Mouse (Mus musculus) c-Kit-positive CD71-positive TER-119-negative erythroid progenitor cells, embryonic 14.5 days (primary cell): Measurements from ENCODE around the gene Pln.

ENCODE experiments used
- DNase-seq: peaks from one replicate; pipeline ENCODE4 v3.0.0-alpha.2; 2013; ENCODE audit warnings: low read depth

Gene Pln

GRCm38 (mm10) chr10:53364311-53364710, 26.8 kb downstream of the Pln start:
- no peak for DNase-seq

- no peak for DNase-seq
These were observed 29.8 kb downstream of the Pln start for GRCm38 (mm10) chr10:53367265-53367664.

- DNase-seq: no peak
These were observed 36.6 kb downstream of the Pln start for GRCm38 (mm10) chr10:53373885-53374578.

GRCm38 (mm10) chr10:53377096-53377495, 39.6 kb downstream of the Pln start:
- no peak for DNase-seq

- DNase-seq: no peak
These were observed 40.8 kb downstream of the Pln start for GRCm38 (mm10) chr10:53378296-53378695.

GRCm38 (mm10) chr10:53378981-53379708, 41.7 kb downstream of the Pln start:
- no peak for DNase-seq

- DNase-seq: peak; percentile 79
These were observed 42.2 kb downstream of the Pln start, which contains the start of gene Cep85l for GRCm38 (mm10) chr10:53379709-53380106. TSS of gene Cep85l (minus strand) at chr10:53379947.

- no peak for DNase-seq
These were observed 45.4 kb downstream of the Pln start for GRCm38 (mm10) chr10:53382696-53383365.

GRCm38 (mm10) chr10:53384896-53385295, 47.4 kb downstream of the Pln start:
- no peak for DNase-seq

- no peak for DNase-seq
These were observed 48.0 kb downstream of the Pln start for GRCm38 (mm10) chr10:53385438-53385837.

GRCm38 (mm10) chr10:53388227-53388920, 50.9 kb downstream of the Pln start:
- no peak for DNase-seq

- no peak for DNase-seq
These were observed 57.6 kb downstream of the Pln start for GRCm38 (mm10) chr10:53394923-53395629.
